Mouse (Mus musculus) cerebellum, postnatal 36 days (tissue): ENCODE results near the gene Stfa1.
"Not testable (repeated sequence)": the region's sequence is repeated elsewhere in the genome, so short reads cannot be mapped to it uniquely, and the experiment has no call there.

Source experiments
- DNase-seq, 2 experiments: peaks; one replicate each; pipeline ENCODE4 v3.0.0; 2021 to 2022; ENCODE audit warnings: mixed read lengths in 2 of 2

The Stfa1 gene

DNA sequence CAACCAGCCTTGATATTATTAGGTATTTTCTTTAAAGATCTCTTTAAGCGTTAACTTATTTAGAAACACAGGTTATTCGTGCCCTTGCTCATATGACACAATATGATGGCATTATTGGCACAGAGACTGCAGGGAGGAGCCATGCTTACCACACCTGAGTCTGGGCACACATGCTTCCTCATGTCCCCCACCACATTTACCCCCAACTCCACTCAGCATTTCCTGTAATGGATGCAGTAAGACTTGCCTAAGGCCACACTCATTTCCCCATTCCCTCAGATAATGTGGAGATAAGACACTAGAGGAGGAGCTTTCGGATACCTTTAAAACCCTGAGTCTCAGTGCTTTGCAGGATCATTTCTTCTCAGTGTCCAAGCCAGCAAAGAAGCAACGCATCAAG is at the start of gene Stfa1:
Stfa1 (plus strand) TSS at position 156 of the 400 bp plus-strand sequence.
- not testable (repeated sequence) for DNase-seq

DNA sequence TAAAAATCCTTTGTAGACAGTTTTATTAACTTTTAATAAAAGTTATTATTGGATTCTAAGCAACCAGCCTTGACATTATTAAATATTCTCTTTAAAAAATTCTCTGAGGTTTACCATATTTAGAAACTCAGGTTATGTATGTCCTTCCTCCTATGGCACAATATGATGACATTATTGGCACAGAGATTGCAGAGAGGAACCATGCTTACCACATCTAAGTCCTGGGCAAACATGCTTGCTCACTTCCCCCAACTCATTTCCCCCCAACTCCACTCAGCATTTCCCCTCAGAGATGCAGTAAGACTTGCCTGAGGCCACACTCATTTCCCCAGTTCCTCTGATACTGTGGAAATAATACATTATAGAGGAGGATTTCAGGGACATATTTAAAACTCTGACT is 16.2 kb upstream of the Stfa1 start:
- DNase-seq, result not testable (repeated sequence)

DNA sequence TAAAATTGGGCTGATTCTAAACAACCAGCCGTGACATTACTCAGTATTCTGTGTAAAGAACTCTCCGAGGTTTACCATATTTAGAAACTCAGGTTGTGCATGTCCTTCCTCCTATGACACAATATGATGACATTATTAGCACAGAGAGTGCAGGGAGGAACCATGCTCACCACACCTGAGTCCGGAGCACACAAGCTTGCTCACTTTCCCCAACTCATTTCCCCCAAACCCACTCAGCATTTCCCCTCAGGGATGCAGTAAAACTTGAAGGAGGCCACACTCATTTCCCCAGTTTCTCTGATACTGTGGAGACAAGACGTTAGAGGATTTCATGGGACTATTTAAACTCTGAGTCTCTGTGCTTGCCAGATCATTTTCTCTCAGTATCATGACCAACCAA is 12.4 kb downstream of the Stfa1 start:
- no peak for DNase-seq

DNA sequence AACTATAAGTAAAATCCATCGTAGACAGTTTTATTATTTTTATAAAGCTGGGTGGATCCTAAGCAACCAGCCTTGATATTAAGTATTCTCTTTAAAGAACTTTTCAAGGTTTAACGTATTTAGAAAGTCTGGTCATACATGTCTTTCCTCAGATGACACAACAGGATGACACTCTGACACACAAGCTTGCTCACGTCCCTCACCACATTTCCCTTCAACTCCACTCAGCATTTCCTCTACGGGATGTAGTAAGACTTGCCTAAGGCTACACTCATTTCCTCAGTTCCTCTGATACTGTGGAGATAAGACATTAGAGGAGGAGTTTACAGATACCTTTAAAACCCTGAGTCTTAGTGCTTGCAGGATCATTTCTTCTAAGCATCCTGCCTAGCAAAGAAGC is 30.9 kb downstream of the Stfa1 start:
- DNase-seq, result no peak

DNA sequence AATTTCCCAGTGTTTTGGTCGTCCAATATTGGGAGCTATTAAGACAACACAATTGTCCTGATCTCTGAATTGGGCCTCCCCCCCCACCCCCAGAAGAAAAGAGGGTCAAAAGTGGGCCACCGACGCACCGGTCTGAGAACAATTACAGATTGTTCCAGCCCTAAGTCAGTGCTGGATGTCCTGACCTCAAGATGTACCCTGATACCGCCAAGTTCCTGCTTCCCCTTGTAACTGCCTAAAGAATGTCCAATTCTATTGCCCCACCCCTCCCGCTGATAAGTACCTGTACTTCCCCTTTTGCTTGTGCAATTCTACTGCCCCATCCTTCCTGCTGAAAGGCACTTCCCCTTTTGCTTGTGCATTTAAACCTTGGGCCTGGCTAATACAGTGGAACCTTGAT is 39.4 kb downstream of the Stfa1 start:
- not testable (repeated sequence) for DNase-seq

DNA sequence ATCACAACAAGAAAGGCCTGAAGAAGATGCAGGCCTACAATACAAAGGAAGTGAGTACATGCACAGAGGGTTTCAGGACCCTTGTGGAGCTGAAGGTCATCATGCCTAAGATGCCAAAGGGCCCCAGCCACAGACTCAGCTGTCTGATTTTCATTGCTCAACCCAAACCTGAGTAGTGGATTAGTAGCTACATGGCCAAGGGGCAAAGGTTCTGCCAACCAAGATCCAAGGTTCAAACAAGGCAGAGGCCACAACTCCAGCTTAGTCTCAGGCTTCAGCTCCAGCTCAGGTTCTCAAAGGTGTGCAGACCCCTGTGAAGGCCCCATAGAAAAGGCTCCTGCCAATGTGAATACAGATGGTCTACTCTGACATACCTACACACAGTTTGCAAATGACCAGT is 42.5 kb downstream of the Stfa1 start:
- DNase-seq, result no peak

GRCm38 (mm10) chr16:36334232-36334631 is 57.5 kb downstream of the Stfa1 start, which contains the start of gene BC117090:
TSS of gene BC117090 (minus strand) at chr16:36334332.
- DNase-seq, result no peak
